Mouse (Mus musculus): ENCODE measurements at regions not wholly inside any gene's neighbourhood (a gene's known extent, or its start where the extent isn't known, plus 50 kb on each side); places are given as distances from the start of the nearest gene placed in this dataset.

GRCm38 (mm10) chr4:153542631-153543031 is 60.0 kb upstream of the Ajap1 start:
- Histone ChIP-seq H3K27me3 (ENCODE audit: control insufficient read depth, insufficient read depth, low read length) (peaks cover 5% of the 10 kb centered on the region; the same call in 1 of the 2 replicates), H3K4me3 (ENCODE audit: control insufficient read depth in 1 of 2, insufficient read depth in 1 of 2, low read depth in 1 of 2, low read length in 2 of 2) (no peak overlapping the region), H3K9me3 (ENCODE audit: control insufficient read depth, low read length) (no peaks in the 10 kb centered on the region), H3K36me3 (ENCODE audit: control insufficient read depth, insufficient read depth, low read length) (no peaks in the 10 kb centered on the region), H3K4me2 (ENCODE audit: low read length) (no peak overlapping the region), H3K9ac (ENCODE audit: low read length) (no peak overlapping the region), H3K4me1 (ENCODE audit: control insufficient read depth in 2 of 2, insufficient read depth in 2 of 2, low read length in 2 of 2) (no peaks in the 10 kb centered on the region), H3K27ac (replicated peaks in 1 of 2; ENCODE audit: control insufficient read depth in 1 of 2, insufficient read depth in 1 of 2, low read depth in 2 of 2, low read length in 2 of 2) (no peak overlapping the region)
- no peak for ATAC-seq (ENCODE audit: insufficient number of reproducible peaks, insufficient read depth, low FRiP score, low read depth)
- 77% methylated on average over 13 of the region's 13 CpGs for WGBS

- no peaks in the 10 kb centered on the region for H3K36me3 ChIP-seq (ENCODE audit: control insufficient read depth, insufficient read depth, low read length)
- no peaks in the 10 kb centered on the region for H3K4me1 ChIP-seq (ENCODE audit: control insufficient read depth in 2 of 2, insufficient read depth in 2 of 2, low read length in 2 of 2)
- no peak for ATAC-seq (ENCODE audit: insufficient number of reproducible peaks, insufficient read depth, low FRiP score, low read depth)
- no peak overlapping the region for H3K27ac ChIP-seq (replicated peaks in 1 of 2; ENCODE audit: control insufficient read depth in 1 of 2, insufficient read depth in 1 of 2, low read depth in 2 of 2, low read length in 2 of 2)
- H3K27me3 ChIP-seq (ENCODE audit: control insufficient read depth, insufficient read depth, low read length), result peaks cover 5% of the 10 kb centered on the region; the same call in 1 of the 2 replicates
- WGBS, result 55% methylated on average over 24 of the region's 24 CpGs
- no peaks in the 10 kb centered on the region for H3K9me3 ChIP-seq (ENCODE audit: control insufficient read depth, low read length)
- H3K4me3 ChIP-seq (ENCODE audit: control insufficient read depth in 1 of 2, insufficient read depth in 1 of 2, low read depth in 1 of 2, low read length in 2 of 2), result no peak overlapping the region
- H3K4me2 ChIP-seq (ENCODE audit: low read length), result no peak overlapping the region
- H3K9ac ChIP-seq (ENCODE audit: low read length), result no peak overlapping the region
These were observed 61.5 kb upstream of the Ajap1 start for GRCm38 (mm10) chr4:153543900-153544648.

- Histone ChIP-seq H3K9ac (ENCODE audit: low read length) (no peak overlapping the region), H3K36me3 (ENCODE audit: control insufficient read depth, insufficient read depth, low read length) (no peaks in the 10 kb centered on the region), H3K4me3 (ENCODE audit: control insufficient read depth in 1 of 2, insufficient read depth in 1 of 2, low read depth in 1 of 2, low read length in 2 of 2) (no peak overlapping the region), H3K4me2 (ENCODE audit: low read length) (no peak overlapping the region), H3K27me3 (ENCODE audit: control insufficient read depth, insufficient read depth, low read length) (peaks cover 5% of the 10 kb centered on the region; the same call in 1 of the 2 replicates), H3K27ac (replicated peaks in 1 of 2; ENCODE audit: control insufficient read depth in 1 of 2, insufficient read depth in 1 of 2, low read depth in 2 of 2, low read length in 2 of 2) (no peak overlapping the region), H3K4me1 (ENCODE audit: control insufficient read depth in 2 of 2, insufficient read depth in 2 of 2, low read length in 2 of 2) (no peaks in the 10 kb centered on the region), H3K9me3 (ENCODE audit: control insufficient read depth, low read length) (no peaks in the 10 kb centered on the region)
- WGBS, result 82% methylated on average over 7 of the region's 7 CpGs
- no peak for ATAC-seq (ENCODE audit: insufficient number of reproducible peaks, insufficient read depth, low FRiP score, low read depth)
These were observed 64.1 kb upstream of the Ajap1 start for GRCm38 (mm10) chr4:153546709-153547108.

- no peak overlapping the region for H3K27ac ChIP-seq (replicated peaks in 1 of 2; ENCODE audit: control insufficient read depth in 1 of 2, insufficient read depth in 1 of 2, low read depth in 2 of 2, low read length in 2 of 2)
- no peaks in the 10 kb centered on the region for H3K4me1 ChIP-seq (ENCODE audit: control insufficient read depth in 2 of 2, insufficient read depth in 2 of 2, low read length in 2 of 2)
- H3K36me3 ChIP-seq (ENCODE audit: control insufficient read depth, insufficient read depth, low read length), result no peaks in the 10 kb centered on the region
- H3K9ac ChIP-seq (ENCODE audit: low read length), result no peak overlapping the region
- no peak for ATAC-seq (ENCODE audit: insufficient number of reproducible peaks, insufficient read depth, low FRiP score, low read depth)
- no peaks in the 10 kb centered on the region for H3K9me3 ChIP-seq (ENCODE audit: control insufficient read depth, low read length)
- peaks cover 5% of the 10 kb centered on the region; the same call in 1 of the 2 replicates for H3K27me3 ChIP-seq (ENCODE audit: control insufficient read depth, insufficient read depth, low read length)
- H3K4me2 ChIP-seq (ENCODE audit: low read length), result no peak overlapping the region
- WGBS, result 77% methylated on average over 5 of the region's 5 CpGs
- H3K4me3 ChIP-seq (ENCODE audit: control insufficient read depth in 1 of 2, insufficient read depth in 1 of 2, low read depth in 1 of 2, low read length in 2 of 2), result no peak overlapping the region
These were observed 64.5 kb upstream of the Ajap1 start for GRCm38 (mm10) chr4:153547111-153547510.

- H3K4me2 ChIP-seq (ENCODE audit: low read length), result no peak overlapping the region
- H3K4me3 ChIP-seq (ENCODE audit: control insufficient read depth in 1 of 2, insufficient read depth in 1 of 2, low read depth in 1 of 2, low read length in 2 of 2), result no peak overlapping the region
- ATAC-seq (ENCODE audit: insufficient number of reproducible peaks, insufficient read depth, low FRiP score, low read depth), result no peak
- 83% methylated on average over 13 of the region's 13 CpGs for WGBS
- no peaks in the 10 kb centered on the region for H3K9me3 ChIP-seq (ENCODE audit: control insufficient read depth, low read length)
- no peak overlapping the region for H3K9ac ChIP-seq (ENCODE audit: low read length)
- H3K27ac ChIP-seq (replicated peaks in 1 of 2; ENCODE audit: control insufficient read depth in 1 of 2, insufficient read depth in 1 of 2, low read depth in 2 of 2, low read length in 2 of 2), result no peak overlapping the region
- H3K4me1 ChIP-seq (ENCODE audit: control insufficient read depth in 2 of 2, insufficient read depth in 2 of 2, low read length in 2 of 2), result no peaks in the 10 kb centered on the region
- H3K27me3 ChIP-seq (ENCODE audit: control insufficient read depth, insufficient read depth, low read length), result peaks cover 5% of the 10 kb centered on the region; the same call in 1 of the 2 replicates
- H3K36me3 ChIP-seq (ENCODE audit: control insufficient read depth, insufficient read depth, low read length), result no peaks in the 10 kb centered on the region
These were observed 65.3 kb upstream of the Ajap1 start for GRCm38 (mm10) chr4:153547871-153548270.

- H3K9me3 ChIP-seq (ENCODE audit: control insufficient read depth, low read length), result no peaks in the 10 kb centered on the region
- no peak overlapping the region for H3K9ac ChIP-seq (ENCODE audit: low read length)
- H3K27me3 ChIP-seq (ENCODE audit: control insufficient read depth, insufficient read depth, low read length), result peaks cover 8% of the 10 kb centered on the region; the same call in 1 of the 2 replicates
- ATAC-seq (ENCODE audit: insufficient number of reproducible peaks, insufficient read depth, low FRiP score, low read depth), result no peak
- H3K4me2 ChIP-seq (ENCODE audit: low read length), result no peak overlapping the region
- H3K36me3 ChIP-seq (ENCODE audit: control insufficient read depth, insufficient read depth, low read length), result no peaks in the 10 kb centered on the region
- no peak overlapping the region for H3K27ac ChIP-seq (replicated peaks in 1 of 2; ENCODE audit: control insufficient read depth in 1 of 2, insufficient read depth in 1 of 2, low read depth in 2 of 2, low read length in 2 of 2)
- no peaks in the 10 kb centered on the region for H3K4me1 ChIP-seq (ENCODE audit: control insufficient read depth in 2 of 2, insufficient read depth in 2 of 2, low read length in 2 of 2)
- no peak overlapping the region for H3K4me3 ChIP-seq (ENCODE audit: control insufficient read depth in 1 of 2, insufficient read depth in 1 of 2, low read depth in 1 of 2, low read length in 2 of 2)
- 87% methylated on average over 7 of the region's 7 CpGs for WGBS
These were observed 68.7 kb upstream of the Ajap1 start for GRCm38 (mm10) chr4:153551291-153551690.

GRCm38 (mm10) chr4:153552483-153552882 is 69.9 kb upstream of the Ajap1 start:
- H3K9me3 ChIP-seq (ENCODE audit: control insufficient read depth, low read length), result no peaks in the 10 kb centered on the region
- H3K27ac ChIP-seq (replicated peaks in 1 of 2; ENCODE audit: control insufficient read depth in 1 of 2, insufficient read depth in 1 of 2, low read depth in 2 of 2, low read length in 2 of 2), result no peak overlapping the region
- H3K4me3 ChIP-seq (ENCODE audit: control insufficient read depth in 1 of 2, insufficient read depth in 1 of 2, low read depth in 1 of 2, low read length in 2 of 2), result no peak overlapping the region
- H3K27me3 ChIP-seq (ENCODE audit: control insufficient read depth, insufficient read depth, low read length), result peaks cover 11% of the 10 kb centered on the region
- no peak overlapping the region for H3K9ac ChIP-seq (ENCODE audit: low read length)
- no peak overlapping the region for H3K4me2 ChIP-seq (ENCODE audit: low read length)
- no peak for ATAC-seq (ENCODE audit: insufficient number of reproducible peaks, insufficient read depth, low FRiP score, low read depth)
- no peaks in the 10 kb centered on the region for H3K4me1 ChIP-seq (ENCODE audit: control insufficient read depth in 2 of 2, insufficient read depth in 2 of 2, low read length in 2 of 2)
- H3K36me3 ChIP-seq (ENCODE audit: control insufficient read depth, insufficient read depth, low read length), result no peaks in the 10 kb centered on the region
- WGBS, result 44% methylated on average over 4 of the region's 4 CpGs

All from heart, embryonic 14.5 days (tissue).